Mouse (Mus musculus): ENCODE measurements around the gene Rasa4. TPM values are rescaled to one million over a fixed set of nuclear protein-coding genes. Genes with fewer than 3 reads are reported as not detected.
"Not testable (repeated sequence)": the region's sequence is repeated elsewhere in the genome, so short reads cannot be mapped to it uniquely, and the experiment has no call there.

The Rasa4 gene
- total RNA-seq, 4 experiments from 2014 or later = 15.0 to 39.0 (median 29.5) TPM

DNA sequence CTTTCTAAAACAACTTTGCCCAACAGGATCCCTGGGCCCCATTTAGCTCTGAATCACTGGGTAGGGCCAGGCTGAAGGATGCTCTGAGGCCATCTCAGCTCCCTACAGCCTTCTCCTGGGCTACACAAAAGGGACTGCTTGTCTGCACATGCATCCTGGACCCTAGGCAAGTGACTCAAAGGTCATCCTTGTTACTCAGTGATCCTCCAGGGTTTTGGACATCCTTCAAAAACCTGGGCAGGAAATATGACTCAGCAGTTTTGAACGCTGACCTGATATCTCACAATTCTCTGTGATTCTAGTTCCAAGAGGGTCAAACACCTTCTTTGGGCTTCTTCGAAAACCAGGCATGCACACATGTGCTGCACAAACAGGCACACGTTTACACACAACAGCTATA, 25.3 kb downstream of the Rasa4 start:
- peak; percentile 33 for DNase-seq

DNA sequence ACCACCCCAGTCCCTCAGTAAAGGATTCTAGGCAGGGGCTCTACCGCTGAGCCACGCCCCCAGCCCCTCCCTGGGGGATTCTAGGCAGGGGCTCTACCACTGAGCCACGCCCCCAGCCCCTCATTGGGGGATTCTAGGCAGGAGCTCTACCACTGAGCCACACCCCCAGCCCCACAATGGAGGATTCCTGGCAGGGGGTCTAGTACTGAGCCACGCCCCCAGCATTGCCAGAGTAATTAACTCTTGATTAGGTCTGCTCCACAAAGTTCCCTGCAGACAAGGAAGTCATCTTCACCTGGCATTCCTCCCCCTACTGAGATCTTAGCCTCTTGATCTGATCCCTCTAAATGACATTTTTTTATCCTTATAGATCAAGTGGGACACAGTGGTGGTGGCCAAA, 29.8 kb downstream of the Rasa4 start:
- DNase-seq = not testable (repeated sequence)

DNA sequence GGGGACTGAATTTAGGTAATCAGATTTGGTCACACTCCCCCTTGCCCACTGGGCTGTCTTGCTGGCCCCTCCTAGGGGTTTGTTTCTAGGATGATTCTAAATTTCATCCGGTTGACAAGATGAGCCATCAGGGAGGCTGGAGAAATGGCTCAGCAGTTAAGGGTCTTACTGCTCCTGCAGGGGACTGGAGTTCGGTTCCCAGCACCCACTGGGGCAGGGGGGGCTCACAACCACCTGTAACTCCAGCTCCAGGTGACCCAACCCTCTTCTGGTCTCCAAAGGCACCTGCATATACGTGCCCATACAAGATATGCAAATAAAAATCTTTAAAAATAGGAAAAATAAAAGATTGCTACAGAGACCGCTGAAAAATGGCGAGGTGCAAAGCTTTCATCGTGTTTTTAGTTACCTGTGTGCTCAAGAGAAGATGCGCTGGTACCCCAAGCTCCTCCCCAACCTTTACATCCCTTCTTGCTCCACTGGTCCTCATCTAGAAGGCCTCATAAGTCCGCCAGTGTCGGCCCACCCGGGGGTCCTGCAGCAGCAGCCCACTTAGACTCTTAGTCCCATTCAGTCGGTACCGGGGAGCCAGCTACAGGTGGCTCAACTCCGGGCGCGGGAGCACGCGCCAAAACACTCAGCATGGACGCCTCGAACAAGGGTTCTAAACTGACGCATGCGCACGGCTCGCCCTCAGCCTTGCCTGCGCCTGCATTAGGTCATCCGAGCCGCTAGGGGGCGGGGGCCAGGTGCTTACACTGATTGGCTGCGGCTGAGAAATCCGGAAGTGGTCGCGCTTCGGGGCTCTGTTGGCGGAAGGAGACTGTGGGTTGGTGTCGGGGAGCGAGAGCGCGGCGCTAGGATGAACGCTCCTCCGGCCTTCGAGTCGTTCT, 32.4 kb downstream of the Rasa4 start, which contains the start of gene Polr2j:
Polr2j (plus strand) TSS at position 741 of the 893 bp plus-strand sequence.
- DNase-seq = peak; percentile 93

DNA sequence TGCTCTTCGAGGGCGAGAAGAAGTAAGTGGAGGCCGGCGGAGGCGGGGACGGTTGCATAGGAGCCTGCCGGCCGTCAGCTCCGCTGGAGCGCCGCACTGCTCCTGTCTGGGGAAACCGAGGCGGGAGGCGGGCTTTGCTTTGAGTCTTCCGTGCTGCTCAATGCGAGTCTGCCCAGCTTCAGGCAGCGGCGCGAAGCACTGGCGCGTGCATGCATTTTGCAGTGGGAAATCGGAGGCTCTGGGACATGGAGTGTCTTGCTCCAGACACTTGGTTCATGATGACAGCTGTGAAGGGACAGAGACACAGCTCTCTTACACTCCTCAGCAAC, 33.0 kb downstream of the Rasa4 start:
- no peak for DNase-seq

DNA sequence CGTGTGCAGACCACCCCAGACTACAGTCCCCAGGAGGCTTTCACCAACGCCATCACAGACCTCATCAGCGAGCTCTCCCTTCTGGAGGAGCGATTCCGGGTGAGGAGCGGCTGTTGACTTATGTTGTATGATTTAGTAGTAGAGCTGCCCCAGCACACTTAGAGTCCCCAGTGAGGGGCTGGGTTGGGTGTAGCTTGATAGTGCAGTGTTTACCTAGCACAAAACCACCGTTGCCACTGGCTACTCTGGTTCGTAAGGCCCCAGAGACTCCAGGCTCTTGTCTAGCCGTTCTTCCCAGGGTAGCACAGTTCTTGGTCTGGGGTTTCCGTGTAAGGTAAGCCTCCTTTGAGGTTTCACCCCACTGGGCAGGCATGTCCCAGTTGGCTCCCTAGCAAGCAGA, 38.4 kb downstream of the Rasa4 start:
- DNase-seq = no peak

DNA sequence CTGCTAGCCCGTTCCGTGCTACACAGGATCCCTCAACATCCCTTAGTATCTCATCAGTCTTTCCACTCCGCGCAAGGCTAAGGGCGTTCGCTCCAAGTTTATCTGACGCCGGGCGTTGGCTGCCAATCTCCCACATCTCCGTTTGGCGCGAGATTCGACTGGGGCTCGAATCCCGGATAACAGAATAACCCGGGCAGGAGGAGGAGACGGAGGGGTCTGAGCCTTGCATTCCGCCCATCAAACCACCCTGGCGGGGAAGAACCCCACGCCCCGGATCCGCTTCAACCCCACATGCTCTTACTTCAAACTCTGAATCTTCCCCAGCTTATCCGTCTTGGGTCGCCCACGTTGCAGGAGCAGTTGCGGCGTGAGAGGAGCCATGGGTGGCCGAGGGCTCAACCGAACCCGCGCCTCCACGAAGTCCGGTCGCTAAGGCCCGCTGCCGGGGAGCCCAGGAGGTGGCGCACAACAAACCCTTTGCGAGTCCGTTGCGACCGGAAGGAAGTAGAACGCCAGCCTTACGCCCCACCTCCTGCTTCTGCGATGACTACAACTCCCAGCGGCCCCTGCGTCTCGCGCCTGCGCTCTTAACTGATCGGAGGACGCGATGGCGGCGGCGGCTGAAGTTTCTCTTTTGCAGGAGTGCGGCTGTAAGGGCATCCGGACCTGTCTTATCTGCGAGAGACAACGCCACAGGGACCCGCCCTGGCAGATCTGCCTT, 52.0 kb downstream of the Rasa4 start, which contains the start of the genes Lrwd1 and Alkbh4:
Lrwd1 (minus strand) TSS at position 504 of the 721 bp plus-strand sequence.
Alkbh4 (plus strand) TSS at position 576 of the 721 bp plus-strand sequence.
- DNase-seq = peak; percentile 94

DNA sequence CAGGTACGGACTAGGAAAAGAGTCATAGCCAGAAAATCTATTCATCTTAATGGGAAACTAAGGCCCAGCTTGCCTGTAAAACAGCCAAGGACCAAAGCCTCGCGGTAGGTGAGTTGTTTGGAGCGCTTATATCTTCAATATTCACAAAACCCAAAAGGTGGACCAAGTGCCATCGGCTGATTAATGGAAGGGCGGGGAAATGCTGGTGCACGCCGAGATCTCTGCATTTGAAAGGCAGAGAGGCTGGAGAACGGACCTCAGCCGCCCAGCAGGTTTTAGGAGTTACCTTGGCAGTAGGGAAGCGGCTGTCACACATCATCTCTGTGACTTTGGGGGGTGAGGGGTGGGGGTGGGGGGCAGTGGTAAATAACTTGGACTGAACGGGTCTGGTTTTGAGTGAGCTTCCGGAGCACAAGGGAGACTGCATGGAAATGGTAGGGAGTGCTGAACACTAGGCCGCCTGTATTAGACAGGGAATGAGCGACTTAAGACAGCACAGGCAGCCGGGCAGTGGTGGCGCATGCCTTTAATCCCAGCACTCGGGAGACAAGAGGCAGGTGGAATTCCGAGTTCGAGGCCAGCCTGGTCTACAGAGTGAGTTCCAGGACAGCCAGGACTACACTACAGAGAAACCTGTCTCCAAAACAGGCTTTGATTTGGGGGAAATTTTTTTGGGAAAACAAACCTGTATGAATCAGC, 52.7 kb downstream of the Rasa4 start:
- no peak for DNase-seq

DNA sequence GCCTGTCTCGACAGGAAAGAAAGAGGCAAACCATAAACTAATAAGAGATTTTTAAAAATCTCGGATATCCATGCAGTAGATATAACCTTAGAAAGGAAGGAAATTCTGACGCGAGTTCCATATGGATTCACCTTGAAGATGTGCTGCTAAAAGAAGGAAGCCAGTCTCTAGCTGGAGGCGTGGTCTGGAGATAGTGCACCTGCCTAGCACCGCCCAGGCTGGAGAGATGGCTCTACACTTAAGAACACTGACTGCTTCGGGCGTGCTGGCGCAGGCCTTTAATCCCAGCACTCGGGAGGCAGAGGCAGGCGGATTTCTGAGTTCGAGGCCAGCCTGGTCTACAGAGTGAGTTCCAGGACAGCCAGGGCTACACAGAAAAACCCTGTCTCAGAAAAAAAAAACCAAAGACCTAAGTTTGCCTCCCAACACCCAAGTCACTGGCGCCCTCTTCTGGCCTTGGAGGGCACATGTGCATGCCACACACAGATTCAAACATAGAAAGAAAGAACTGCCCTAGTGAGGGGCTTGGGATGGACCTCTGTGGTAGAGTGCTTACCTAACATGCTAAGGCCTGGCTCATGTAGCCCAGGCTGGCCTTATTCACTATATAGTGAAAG, 54.0 kb downstream of the Rasa4 start:
- no peak for DNase-seq

DNA sequence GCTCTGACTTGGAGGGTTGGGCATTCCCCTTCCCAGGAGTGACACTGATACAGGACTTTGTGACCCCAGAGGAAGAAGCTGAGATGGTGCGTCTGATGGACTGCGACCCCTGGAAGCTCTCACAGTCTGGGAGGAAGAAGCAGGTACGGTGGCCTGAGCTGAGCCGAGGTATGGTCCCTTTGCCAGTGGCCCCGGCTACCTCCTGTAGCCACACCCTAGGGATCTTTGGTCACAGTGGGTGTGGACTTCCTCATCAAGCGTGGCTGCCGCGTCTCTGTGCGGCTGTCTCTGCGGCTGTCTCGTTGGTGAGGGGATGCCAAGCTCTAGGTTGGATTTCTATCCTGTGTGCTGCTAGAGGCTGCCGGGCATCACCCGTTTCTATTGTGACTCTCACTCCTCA, 55.7 kb downstream of the Rasa4 start:
- DNase-seq = no peak

DNA sequence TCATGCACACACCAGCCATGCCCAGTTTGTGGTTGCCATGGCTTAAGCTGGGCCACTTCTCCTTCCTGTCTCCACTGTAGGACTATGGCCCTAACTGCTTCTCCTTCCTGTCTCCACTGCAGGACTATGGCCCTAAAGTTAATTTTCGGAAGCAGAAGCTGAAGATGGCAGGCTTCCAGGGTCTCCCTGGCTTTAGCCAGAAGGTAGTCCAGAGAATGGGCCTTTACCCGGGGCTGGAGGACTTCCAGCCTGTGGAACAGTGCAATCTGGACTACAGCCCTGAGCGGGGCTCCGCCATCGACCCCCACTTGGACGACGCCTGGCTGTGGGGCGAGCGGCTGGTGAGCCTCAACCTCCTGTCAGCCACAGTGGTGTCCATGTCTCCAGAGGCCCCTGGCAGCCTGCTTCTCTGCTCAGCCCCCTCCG, 56.4 kb downstream of the Rasa4 start:
- DNase-seq = no peak

DNA sequence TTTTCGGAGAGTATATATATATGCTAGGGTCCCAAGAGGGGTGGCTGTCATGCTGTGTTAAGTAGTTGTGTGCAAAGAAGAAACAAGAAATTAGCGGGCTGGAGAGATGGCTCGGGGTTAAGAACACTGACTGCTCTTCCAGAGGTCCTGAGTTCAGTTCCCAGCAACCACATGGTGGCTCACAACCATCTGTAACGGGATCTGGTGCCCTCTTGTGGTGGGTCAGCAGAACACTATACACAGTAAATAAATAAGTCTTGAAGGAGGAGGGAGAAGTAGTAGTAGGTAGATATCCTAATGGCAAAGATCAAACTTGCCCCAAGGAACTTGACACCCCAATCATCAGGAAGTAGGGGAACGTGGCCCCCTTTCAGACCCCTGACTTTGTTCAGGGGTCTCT, 59.0 kb downstream of the Rasa4 start:
- DNase-seq = no peak

DNA sequence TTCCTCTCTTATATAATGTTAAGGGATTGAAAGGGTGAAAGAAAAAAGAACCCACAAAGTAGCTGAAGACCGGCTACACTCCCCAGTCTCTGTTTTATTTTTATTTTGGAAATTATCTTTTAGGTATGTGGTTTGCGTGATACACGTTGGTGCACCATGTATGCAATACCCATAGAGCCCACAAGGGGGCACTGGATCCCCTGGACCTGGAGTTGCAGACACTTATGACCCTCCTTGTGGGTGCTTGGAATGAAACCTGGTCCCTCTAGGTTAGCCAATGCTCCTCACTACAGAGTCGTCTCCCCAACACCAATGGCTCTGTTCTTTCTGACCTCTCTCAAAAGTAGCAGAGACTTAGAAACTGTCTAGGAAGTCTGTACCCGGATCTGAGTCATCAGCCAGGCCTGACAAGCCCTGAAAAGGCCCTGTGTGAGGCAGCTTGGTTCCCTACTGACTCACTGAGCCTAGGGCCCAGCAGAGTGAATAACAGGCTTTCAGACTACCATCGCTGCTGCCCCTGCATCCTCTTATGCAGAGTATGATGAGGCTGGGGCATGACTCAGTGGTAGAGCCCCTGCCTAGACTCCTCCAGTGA, 59.5 kb downstream of the Rasa4 start:
- DNase-seq = no peak

DNA sequence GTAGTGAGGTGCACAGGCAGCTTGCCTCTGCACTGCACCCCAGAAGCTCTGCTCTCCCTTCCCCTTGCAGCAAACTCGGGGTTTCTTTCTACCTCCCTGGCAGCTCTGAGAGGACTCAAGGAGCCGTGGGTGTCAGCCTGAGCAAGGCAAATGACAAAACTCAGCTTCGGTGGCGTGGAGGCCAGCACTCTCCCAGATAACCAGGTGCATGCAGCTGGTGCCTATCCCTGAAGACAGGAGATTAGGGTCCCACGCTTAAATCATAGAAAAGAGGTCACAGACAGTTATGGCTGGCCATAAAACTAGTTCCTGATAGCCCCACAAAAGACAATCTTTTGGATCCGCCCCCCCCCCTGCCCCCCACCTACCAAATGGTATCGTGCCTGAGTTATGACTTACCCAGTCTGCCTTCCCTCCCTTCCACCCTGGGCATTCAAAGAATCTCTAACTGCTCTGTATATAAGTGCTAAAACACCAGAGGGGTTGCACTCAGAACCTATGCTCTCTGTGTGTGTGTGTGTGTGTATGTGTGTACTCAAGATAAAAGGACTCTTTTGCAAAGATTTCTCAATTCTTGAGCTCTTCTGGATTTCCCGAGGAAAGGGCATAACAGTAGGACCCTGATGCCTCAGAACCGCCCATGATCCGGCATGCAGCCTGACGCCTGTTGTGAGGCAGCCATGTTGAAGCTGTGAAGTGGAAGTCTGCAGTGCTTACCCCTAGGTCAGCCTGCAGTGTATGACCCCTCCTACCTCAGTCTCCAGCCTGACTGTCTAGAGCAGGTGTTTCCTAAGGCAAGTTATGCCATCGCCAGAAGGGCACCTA, 61.1 kb downstream of the Rasa4 start:
- DNase-seq = no peak

DNA sequence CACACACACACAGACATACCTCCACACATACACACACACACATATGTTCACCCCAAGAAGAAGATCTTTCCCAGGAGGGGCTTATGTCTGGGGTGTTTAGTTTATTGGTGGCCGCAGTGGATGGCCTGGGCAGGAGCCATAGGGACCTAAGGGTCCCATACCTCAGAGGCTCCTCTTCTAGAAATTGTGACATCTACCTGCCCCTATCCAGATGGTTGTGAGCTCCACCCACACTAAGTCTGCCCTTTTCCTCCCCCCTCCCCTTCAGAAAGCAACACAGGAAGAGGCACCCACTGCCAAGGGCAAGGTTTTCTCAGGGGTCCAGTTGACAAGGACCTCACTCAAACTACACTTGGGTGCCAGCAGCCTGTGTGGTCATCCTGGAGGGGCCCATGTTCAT, 63.2 kb downstream of the Rasa4 start:
- DNase-seq = no peak

DNA sequence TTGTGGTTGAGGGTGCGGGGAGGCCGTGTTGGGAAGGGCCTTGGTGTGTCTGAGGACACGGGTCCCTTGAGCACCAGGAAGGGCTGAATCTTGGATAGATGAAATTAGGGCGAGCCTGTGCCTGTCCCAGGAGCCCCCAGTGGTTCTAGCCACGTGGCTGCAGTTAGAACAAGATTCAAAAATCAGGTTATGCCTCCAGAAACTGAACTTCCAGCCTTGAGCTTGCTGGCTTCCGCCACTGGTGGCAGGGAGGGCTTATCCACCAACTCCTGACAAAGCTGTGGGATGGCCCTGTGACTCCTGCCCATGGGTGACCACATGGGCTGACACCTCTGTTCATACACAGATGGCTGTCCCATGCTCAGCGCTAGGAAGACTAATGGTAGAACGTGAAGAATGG, 64.0 kb downstream of the Rasa4 start:
- no peak for DNase-seq

DNA sequence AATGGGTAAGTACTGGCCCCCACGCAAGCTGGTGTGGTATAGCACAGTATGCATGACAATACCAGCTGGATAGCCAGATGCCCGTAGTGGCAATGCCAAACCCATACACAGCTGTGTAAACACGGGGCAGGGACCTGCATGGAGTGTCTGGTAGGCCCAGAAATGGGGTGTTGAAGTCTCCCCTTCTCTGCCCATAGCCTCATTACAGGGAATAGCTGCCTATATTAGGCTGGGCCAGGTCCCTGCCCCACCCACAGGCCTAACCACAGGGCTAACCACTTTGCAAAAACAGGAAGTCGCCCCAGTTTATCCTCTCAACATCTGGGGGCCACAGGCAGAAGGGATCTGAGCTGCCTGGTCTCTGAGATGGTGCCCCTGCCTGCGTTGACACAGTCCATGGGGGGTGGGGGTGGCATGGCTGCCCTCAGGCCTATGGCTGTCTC, 65.4 kb downstream of the Rasa4 start:
- not testable (repeated sequence) for DNase-seq

DNA sequence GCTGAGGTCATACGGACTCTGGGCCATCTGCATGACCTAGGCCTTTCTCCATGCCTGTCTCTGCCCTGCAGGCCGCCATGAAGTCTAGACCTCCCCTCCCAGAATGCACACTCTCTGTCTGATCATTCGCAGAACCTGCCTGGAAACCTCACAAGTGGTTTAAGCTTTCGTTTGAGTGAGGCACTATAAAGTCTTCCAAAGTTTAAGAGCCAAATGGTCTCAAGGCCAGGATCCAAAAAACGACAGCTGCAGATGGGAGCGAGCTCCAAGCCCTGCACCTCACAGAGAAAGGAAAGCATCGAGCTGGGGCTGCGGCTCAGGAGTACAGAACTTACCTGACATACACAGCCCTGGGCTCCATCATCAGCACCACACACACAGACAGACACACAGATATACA, 68.6 kb downstream of the Rasa4 start:
- no peak for DNase-seq

DNA sequence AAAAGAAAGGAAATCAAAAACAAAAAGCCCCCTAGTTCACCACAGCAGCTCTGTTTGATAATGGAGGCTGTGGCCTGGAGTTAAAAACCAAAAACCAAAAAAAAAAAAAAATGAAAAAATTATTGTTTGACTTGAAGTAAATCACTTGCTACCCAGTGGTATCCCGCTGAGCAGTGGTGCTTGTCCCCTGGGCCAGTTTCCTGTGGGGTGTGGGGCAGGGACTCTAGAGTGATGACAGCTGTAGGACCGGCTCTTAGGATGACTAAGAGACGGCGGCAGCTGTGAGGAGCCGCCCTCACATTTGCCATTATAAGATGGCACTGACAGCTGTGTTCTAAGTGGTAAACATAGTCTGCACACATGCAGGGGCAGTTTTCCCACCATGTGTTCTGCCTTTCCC, 71.7 kb downstream of the Rasa4 start:
- no peak for DNase-seq

DNA sequence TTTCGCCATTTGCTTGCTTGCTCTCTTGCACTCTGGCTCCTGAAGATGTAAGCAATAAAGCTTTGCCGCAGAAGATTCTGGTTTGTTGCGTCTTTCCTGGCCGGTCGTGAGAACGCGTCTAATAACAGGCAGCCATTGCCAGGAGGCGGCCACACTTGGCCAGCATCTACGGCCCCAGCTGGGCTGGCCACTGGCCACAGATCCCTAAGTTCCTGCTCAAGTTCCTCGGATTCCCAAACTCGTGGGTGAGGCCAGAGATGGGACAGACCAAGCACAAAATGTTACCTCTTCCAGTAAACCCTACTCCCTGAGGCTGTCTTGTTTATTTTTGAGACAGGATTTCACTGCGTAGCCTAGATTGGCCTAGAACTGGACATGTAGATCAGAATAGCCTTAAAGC, 76.4 kb downstream of the Rasa4 start:
- not testable (repeated sequence) for DNase-seq
